Mouse (Mus musculus): ENCODE measurements around the gene Mdm2. TPM values are rescaled to one million over a fixed set of nuclear protein-coding genes. Genes with fewer than 3 reads are reported as not detected.

Gene Mdm2
- polyA plus RNA-seq, 1 experiment: 55.7 TPM

DNA sequence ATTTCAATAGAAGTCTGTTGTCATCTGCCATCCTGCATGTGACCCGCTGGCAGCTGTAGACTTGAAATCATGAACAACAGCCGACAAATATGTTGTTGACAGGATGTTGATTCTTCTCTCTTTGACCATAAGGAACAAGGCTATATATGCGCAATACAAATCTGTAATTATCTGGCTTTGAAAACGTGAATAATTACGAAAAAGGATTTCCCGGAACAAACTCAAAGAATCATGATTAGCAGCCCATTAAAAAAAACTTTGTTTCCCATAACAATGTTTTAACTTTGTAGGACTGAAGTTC is 53.9 kb downstream of the Mdm2 start:
- 80% methylated on average over 6 of the region's 6 CpGs for WGBS
- no peaks in the 10 kb centered on the region; the same call in 1 of the 2 replicates for H3K4me1 ChIP-seq (ENCODE audit: control insufficient read depth, insufficient read depth, low read length)
- TF ChIP-seq POLR2A (IDR thresholded peaks at IDR 0.05; ENCODE audit: borderline replicate concordance, control insufficient read depth, low read depth, low read length): no peak
- TF ChIP-seq CTCF (IDR thresholded peaks at IDR 0.05; ENCODE audit: control insufficient read depth, insufficient read depth, low read length): no peak

DNA sequence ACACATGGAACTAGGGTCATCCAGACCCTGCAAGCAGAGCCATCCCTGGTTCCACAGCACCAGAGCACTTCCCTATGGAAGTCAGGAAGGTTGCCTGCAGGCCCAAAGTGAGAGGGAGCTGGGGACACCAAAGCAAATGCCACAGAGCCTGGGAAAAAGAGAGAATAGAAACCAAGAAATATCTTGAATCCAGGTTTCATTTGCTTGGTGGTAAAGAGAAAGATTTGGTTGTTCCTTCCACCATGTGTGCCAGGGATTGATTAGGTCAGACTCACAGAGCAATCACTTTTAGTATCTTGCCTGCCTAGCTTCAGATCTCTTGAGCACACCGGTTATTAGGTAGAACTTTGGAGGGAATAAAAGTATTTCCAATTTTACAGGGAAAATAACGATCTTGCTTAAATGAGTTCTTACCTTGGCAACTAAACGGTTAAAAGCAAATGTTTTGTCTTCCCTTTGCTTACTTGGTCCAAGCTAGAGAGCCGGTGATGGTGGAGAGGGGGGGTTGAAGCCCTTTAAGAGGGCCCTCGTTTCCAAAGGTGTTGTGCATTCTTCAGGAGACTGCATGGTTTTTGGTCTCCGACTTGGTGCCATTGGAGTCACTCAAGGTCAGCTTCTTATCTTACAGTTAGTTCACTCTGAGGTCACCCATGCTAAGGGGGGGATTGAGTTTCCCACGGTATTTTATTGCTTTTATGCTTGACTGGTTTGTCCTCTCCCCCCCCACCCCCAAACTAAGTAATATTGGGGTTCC is 54.5 kb downstream of the Mdm2 start:
- TF ChIP-seq CTCF (IDR thresholded peaks at IDR 0.05; ENCODE audit: control insufficient read depth, insufficient read depth, low read length) (no peak), POLR2A (IDR thresholded peaks at IDR 0.05; ENCODE audit: borderline replicate concordance, control insufficient read depth, low read depth, low read length) (no peak)
- Histone ChIP-seq H3K27ac (ENCODE audit: control insufficient read depth, insufficient read depth, low read depth, low read length, poor library complexity) (no peak overlapping the region), H3K4me3 (replicated peaks; ENCODE audit: control insufficient read depth, low read depth, low read length) (no peak overlapping the region), H3K4me1 (ENCODE audit: control insufficient read depth, insufficient read depth, low read length) (no peaks in the 10 kb centered on the region; the same call in 1 of the 2 replicates)
- WGBS: 65% methylated on average over 7 of the region's 7 CpGs

More for the DNA sequence above, 53.9 kb downstream of the Mdm2 start:
- Histone ChIP-seq H3K27ac (ENCODE audit: control insufficient read depth, insufficient read depth, low read depth, low read length, poor library complexity) (no peak overlapping the region), H3K4me3 (replicated peaks; ENCODE audit: control insufficient read depth, low read depth, low read length) (no peak overlapping the region)

DNA sequence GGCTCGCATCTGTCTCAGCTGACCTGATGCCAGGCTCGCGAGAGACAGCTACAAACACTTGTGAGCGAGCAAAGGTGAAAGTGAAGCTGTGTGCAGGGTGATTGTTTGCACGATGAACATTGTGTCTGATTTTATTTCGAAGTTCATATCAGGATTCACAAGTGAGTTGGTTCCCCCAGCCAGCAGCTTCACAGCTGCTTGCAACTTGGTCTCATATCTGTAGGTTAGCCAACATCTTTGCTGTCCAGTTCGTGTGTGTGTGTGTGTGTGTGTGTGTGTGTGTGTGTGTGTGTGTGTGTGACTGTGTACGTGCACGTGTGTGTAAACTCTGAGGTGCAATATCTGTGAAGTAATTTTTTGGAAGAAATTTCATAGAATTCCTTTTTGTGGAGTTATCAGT is 55.1 kb downstream of the Mdm2 start:
- TF ChIP-seq CTCF (IDR thresholded peaks at IDR 0.05; ENCODE audit: control insufficient read depth, insufficient read depth, low read length) (no peak), POLR2A (IDR thresholded peaks at IDR 0.05; ENCODE audit: borderline replicate concordance, control insufficient read depth, low read depth, low read length) (no peak)
- H3K4me3 ChIP-seq (replicated peaks; ENCODE audit: control insufficient read depth, low read depth, low read length): no peak overlapping the region
- 87% methylated on average over 9 of the region's 9 CpGs for WGBS

GRCm38 (mm10) chr10:117654576-117655123 is 55.9 kb downstream of the Mdm2 start:
- TF ChIP-seq CTCF (IDR thresholded peaks at IDR 0.05; ENCODE audit: control insufficient read depth, insufficient read depth, low read length) (no peak), POLR2A (IDR thresholded peaks at IDR 0.05; ENCODE audit: borderline replicate concordance, control insufficient read depth, low read depth, low read length) (no peak)
- Histone ChIP-seq H3K4me3 (replicated peaks; ENCODE audit: control insufficient read depth, low read depth, low read length) (no peak overlapping the region), H3K27ac (ENCODE audit: control insufficient read depth, insufficient read depth, low read depth, low read length, poor library complexity) (no peak overlapping the region), H3K4me1 (ENCODE audit: control insufficient read depth, insufficient read depth, low read length) (no peaks in the 10 kb centered on the region; the same call in 1 of the 2 replicates)
- 73% methylated on average over 3 of the region's 3 CpGs for WGBS

More for the DNA sequence above, 55.1 kb downstream of the Mdm2 start:
- no peaks in the 10 kb centered on the region; the same call in 1 of the 2 replicates for H3K4me1 ChIP-seq (ENCODE audit: control insufficient read depth, insufficient read depth, low read length)
- H3K27ac ChIP-seq (ENCODE audit: control insufficient read depth, insufficient read depth, low read depth, low read length, poor library complexity): no peak overlapping the region

GRCm38 (mm10) chr10:117653779-117654173 is 56.8 kb downstream of the Mdm2 start:
- WGBS: 80% methylated on average over 7 of the region's 7 CpGs

DNA sequence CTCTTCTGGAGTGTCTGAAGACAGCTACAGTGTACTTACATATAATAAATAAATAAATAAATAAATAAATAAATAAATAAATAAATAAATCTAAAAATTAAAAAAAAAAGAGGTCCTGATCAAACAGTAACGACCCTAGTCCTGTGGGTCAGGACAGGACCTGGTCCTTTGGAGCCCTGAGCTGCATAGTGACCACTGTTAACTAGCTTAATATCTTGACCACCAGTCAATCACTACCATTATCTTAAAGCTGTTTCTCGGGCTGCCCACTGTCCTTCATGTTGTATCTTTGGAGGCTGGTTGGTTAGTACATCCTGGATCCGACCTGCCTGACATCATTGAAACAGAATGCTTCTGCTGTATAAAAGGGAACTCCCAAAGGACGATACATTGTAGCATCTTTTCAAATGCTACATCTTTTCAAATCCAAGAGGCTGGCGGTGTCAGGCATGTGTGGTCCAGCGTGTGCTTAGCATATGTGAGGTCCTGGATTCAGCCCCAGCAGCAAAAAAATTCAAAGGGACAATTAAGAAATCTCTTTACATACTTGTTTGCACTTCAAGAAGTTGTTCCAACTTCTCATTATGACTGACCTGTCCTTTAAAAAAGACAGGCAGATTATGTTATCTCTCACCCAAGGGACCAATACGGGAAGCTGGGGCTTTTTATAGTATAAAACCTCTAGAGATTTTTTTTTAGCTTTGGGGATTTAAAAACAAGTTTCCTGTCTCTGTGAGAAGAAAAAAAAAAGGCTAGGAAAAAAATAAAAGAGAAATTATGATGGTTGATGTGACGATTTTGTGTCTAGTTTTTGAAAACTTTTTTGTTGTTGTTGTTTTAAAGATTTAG is 57.4 kb downstream of the Mdm2 start:
- H3K4me3 ChIP-seq (replicated peaks; ENCODE audit: control insufficient read depth, low read depth, low read length): no peak overlapping the region
- 56% methylated on average over 8 of the region's 8 CpGs for WGBS
- H3K27ac ChIP-seq (ENCODE audit: control insufficient read depth, insufficient read depth, low read depth, low read length, poor library complexity): no peak overlapping the region
- H3K4me1 ChIP-seq (ENCODE audit: control insufficient read depth, insufficient read depth, low read length): no peaks in the 10 kb centered on the region; the same call in 1 of the 2 replicates
- TF ChIP-seq CTCF (IDR thresholded peaks at IDR 0.05; ENCODE audit: control insufficient read depth, insufficient read depth, low read length) (no peak), POLR2A (IDR thresholded peaks at IDR 0.05; ENCODE audit: borderline replicate concordance, control insufficient read depth, low read depth, low read length) (no peak)

More at GRCm38 (mm10) chr10:117653779-117654173, 56.8 kb downstream of the Mdm2 start:
- Histone ChIP-seq H3K27ac (ENCODE audit: control insufficient read depth, insufficient read depth, low read depth, low read length, poor library complexity) (no peak overlapping the region), H3K4me3 (replicated peaks; ENCODE audit: control insufficient read depth, low read depth, low read length) (no peak overlapping the region), H3K4me1 (ENCODE audit: control insufficient read depth, insufficient read depth, low read length) (no peaks in the 10 kb centered on the region; the same call in 1 of the 2 replicates)
- no peak for TF ChIP-seq CTCF (IDR thresholded peaks at IDR 0.05; ENCODE audit: control insufficient read depth, insufficient read depth, low read length)
- TF ChIP-seq POLR2A (IDR thresholded peaks at IDR 0.05; ENCODE audit: borderline replicate concordance, control insufficient read depth, low read depth, low read length): no peak

DNA sequence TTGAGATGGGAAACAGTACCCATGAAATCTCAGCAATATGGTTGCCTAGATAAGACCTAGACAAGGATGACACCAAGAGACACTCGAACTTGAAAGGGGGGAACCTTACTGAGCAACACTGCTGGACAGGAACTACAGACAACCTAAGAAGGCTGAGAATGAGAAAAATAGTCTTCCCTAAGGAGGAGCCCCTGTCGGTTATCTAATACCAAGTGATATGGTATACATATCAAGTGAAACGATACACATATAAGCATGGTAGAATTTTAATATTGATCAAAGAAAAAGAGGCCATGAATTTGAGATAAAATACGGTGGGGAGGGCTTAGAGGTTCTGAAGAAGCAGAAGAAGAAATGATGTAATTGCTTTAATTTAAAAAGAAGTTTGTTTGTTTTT is 58.2 kb downstream of the Mdm2 start:
- WGBS: 62% methylated on average over 4 of the region's 4 CpGs
- no peak overlapping the region for H3K4me3 ChIP-seq (replicated peaks; ENCODE audit: control insufficient read depth, low read depth, low read length)
- no peaks in the 10 kb centered on the region; the same call in 1 of the 2 replicates for H3K4me1 ChIP-seq (ENCODE audit: control insufficient read depth, insufficient read depth, low read length)
- H3K27ac ChIP-seq (ENCODE audit: control insufficient read depth, insufficient read depth, low read depth, low read length, poor library complexity): no peak overlapping the region
- TF ChIP-seq POLR2A (IDR thresholded peaks at IDR 0.05; ENCODE audit: borderline replicate concordance, control insufficient read depth, low read depth, low read length): no peak
- no peak for TF ChIP-seq CTCF (IDR thresholded peaks at IDR 0.05; ENCODE audit: control insufficient read depth, insufficient read depth, low read length)
